Mouse (Mus musculus) erythroblast, embryonic 14.5 days (primary cell): ENCODE results near the gene Kcnrg.

Experiments used
- GATA1 ChIP-seq: IDR thresholded peaks from 2 replicates; pipeline ENCODE4 v1.6.1; 2012; ENCODE audit warnings: low read length, inconsistent platforms, mixed read lengths
- TAL1 ChIP-seq: IDR thresholded peaks from 3 replicates; pipeline ENCODE4 v1.6.1; 2012; ENCODE audit warnings: low read length, inconsistent platforms, mixed read lengths

DNA sequence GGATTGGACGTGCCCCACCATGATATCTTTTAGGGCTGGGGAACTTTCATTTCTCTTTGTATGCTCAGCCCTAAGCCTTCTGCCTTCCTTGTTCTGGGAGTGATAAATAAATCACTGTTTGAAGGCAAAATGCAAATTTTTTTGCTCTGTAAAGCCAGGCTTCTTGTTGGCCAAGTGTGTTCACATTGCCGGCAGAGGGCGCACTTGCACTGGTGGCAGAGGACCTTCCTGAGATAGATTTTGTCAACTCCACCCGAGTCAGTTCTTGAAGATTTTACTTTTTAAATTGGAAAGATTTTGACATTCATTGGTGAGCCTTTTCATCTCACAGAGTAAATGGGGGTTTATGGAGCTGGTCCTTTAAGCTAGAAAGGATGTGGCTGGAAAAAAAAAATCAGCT is 35.9 kb upstream of the Kcnrg start:
- TF ChIP-seq GATA1 = no peak
- no peak for TF ChIP-seq TAL1
